Mouse (Mus musculus) forebrain, embryonic 11.5 days (tissue): ENCODE results near the gene Olfr1176. TPM values are rescaled to one million over a fixed set of nuclear protein-coding genes. Genes with fewer than 3 reads are reported as not detected.

Experiments
- ATAC-seq: fragments of 200-750 bp; cut with Nextera tagmentation; replicated peaks from 2 replicates; pipeline ENCODE4 v1.8.0; 2017; ENCODE audit warnings: moderate TSS enrichment; ENCODE audit not compliant: low FRiP score
- DNase-seq: peaks from one replicate; pipeline ENCODE4 v3.0.0-alpha.2; 2017; ENCODE audit warnings: low spot score
- H3K27ac ChIP-seq: fragments of 300-500 bp; sonication (generic); 2 replicates; pipeline ENCODE4 v1.5.1; 2014; ENCODE audit warnings: low read depth, low read length
- H3K27me3 ChIP-seq: fragments of 300-500 bp; sonication (generic); 2 replicates; pipeline ENCODE4 v1.6.1; 2014; ENCODE audit warnings: mild to moderate bottlenecking, low read length, mixed read lengths; ENCODE audit not compliant: control insufficient read depth, insufficient read depth
- H3K36me3 ChIP-seq: fragments of 300-500 bp; sonication (generic); 2 replicates; pipeline ENCODE4 v1.6.1; 2014; ENCODE audit warnings: mild to moderate bottlenecking, low read length, moderate library complexity, mixed read lengths; ENCODE audit not compliant: control insufficient read depth, insufficient read depth
- H3K4me1 ChIP-seq: fragments of 300-500 bp; sonication (generic); replicated peaks from 2 replicates; pipeline ENCODE4 v1.6.1; 2014; ENCODE audit warnings: low read length, mixed read lengths; ENCODE audit not compliant: control insufficient read depth, insufficient read depth
- H3K4me2 ChIP-seq: fragments of 300-500 bp; sonication (generic); 2 replicates; pipeline ENCODE4 v1.6.1; 2014; ENCODE audit warnings: low read depth, mild to moderate bottlenecking, low read length, moderate library complexity, mixed read lengths; ENCODE audit not compliant: severe bottlenecking
- H3K4me3 ChIP-seq: fragments of 300-500 bp; sonication (generic); 2 replicates; pipeline ENCODE4 v1.5.1; 2014; ENCODE audit warnings: low read depth, low read length
- H3K9ac ChIP-seq: fragments of 300-500 bp; sonication (generic); 2 replicates; pipeline ENCODE4 v1.6.1; 2014; ENCODE audit warnings: low read length
- H3K9me3 ChIP-seq: fragments of 300-500 bp; sonication (generic); 2 replicates; pipeline ENCODE4 v1.6.1; 2016; ENCODE audit warnings: low read length, mixed read lengths; ENCODE audit not compliant: control insufficient read depth
- WGBS: fragments of 180-500 bp; shearing (Covaris S2); extraction: QIAGEN DNeasy Blood & Tissue Kit; methylation state at CpG from one replicate; pipeline ENCODE4 v1.1.7; 2014; 5-methylcytosine and 5-hydroxymethylcytosine counted together
- polyA plus RNA-seq: library from polyadenylated mRNA; unstranded; fragments of >200 nt; fragmentation: Nextera tagmentation; extraction: Ambion mirVana; gene quantifications from 2 replicates; pipeline ENCODE4 v1.2.1, GENCODE M21; 2014

The Olfr1176 gene
- polyA plus RNA-seq: not detected in 2 replicates

DNA sequence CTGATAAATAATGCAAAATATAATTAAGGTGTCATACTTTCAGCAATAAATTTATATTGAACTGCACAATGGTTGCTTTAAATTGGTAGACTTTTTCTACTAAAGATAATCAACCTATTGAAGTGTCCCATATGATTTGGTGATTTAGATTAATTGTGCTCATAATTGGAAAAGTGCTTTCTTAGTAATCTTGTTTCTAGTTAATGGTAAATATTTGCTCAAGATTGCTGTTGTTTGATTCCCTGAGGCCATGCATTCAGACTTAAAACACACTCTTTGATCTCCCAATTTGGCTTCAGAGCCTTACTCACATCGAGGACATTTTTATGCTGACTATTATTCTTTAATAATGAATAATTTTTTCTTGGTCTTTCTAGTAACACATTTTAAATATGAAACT, at the start of gene Olfr1176:
Olfr1176 (plus strand) TSS at position 301 of the 400 bp plus-strand sequence.
- no peak within 1 kb of the TSS for H3K27ac ChIP-seq
- no peaks in the 10 kb centered on the region for H3K4me1 ChIP-seq
- no peaks in the 10 kb centered on the region for H3K27me3 ChIP-seq
- WGBS: 78% methylated on average over 1 of the region's 1 CpGs
- H3K4me3 ChIP-seq: no peak within 1 kb of the TSS
- no peak within 1 kb of the TSS for H3K4me2 ChIP-seq
- H3K9me3 ChIP-seq: no peaks in the 10 kb centered on the region
- no peak within 1 kb of the TSS for H3K9ac ChIP-seq
- DNase-seq (no peak), ATAC-seq (no peak)
- no peaks in the 10 kb centered on the region for H3K36me3 ChIP-seq

DNA sequence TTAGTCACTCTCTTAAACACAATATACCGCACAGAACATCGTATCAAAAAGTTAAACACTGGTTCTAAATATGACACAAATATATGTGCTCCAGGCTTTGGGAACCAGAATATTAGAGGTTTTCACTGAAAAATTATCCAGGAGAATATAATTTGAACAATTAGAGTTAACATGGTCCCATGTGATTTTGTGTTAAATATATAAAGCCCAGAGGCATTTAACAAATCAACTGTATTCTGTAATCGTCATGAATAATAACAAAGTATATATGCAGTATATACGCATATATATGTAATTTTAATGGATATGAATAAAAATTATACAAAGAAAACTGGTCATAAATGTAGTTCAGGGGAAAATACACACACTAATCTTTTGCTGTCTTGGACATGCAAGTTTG, 21.5 kb upstream of the Olfr1176 start, which contains the start of gene Olfr1174-ps:
Olfr1174-ps (minus strand) TSS at position 101 of the 400 bp plus-strand sequence.
- WGBS: 91% methylated on average over 4 of the region's 4 CpGs
- Histone ChIP-seq H3K4me1 (no peaks in the 10 kb centered on the region), H3K4me2 (no peak within 1 kb of the TSS), H3K36me3 (no peaks in the 10 kb centered on the region), H3K4me3 (no peak within 1 kb of the TSS), H3K27me3 (no peaks in the 10 kb centered on the region), H3K27ac (no peak within 1 kb of the TSS), H3K9me3 (no peaks in the 10 kb centered on the region), H3K9ac (no peak within 1 kb of the TSS)
- no peak for DNase-seq
- ATAC-seq: no peak

DNA sequence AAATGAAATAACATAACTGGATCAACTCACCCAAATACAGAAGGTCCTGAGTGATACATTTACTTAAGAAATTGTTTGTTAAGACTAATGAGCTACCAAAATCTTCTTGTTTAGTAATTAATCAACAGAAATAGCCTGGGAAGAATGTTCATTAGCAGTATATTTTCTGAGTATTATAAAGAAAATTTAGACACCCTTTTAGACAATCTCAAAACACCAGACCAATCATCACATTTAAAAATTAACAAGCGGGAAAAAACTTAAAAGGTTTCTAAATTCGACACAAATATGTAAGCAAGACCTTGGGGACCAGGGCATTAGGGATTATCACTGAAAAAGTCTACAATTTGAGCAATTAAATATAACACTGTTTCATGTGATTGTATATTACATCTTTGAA, 9.4 kb upstream of the Olfr1176 start, which contains the start of gene Olfr1175-ps:
Olfr1175-ps (minus strand) TSS at position 101 of the 400 bp plus-strand sequence.
- no peak within 1 kb of the TSS for H3K9ac ChIP-seq

DNA sequence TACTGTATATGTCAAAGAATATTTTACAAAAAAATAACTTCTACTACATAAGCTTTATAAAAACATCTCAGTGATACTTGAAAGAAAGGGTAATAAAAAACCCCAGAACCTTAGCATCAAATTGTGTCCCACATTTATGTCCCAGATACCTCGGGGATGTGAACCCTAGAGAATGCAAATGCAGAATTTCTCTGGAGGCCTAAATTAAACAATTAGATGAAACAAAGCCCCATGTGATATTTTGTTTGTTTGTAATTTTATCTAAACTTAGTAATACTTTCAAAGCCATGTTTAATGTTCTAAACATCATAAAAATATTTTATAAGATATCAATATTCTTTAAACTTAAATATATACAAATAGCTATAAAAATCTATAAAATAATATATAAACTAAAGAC, 9.9 kb downstream of the Olfr1176 start, which contains the start of gene Olfr1177-ps:
Olfr1177-ps (minus strand) TSS at position 101 of the 400 bp plus-strand sequence.
- WGBS: 84% methylated on average over 1 of the region's 1 CpGs
- no peak within 1 kb of the TSS for H3K4me2 ChIP-seq
- H3K4me3 ChIP-seq: no peak within 1 kb of the TSS

More for the DNA sequence above, 9.4 kb upstream of the Olfr1176 start, which contains the start of gene Olfr1175-ps:
- no peaks in the 10 kb centered on the region for H3K4me1 ChIP-seq
- H3K9me3 ChIP-seq: no peaks in the 10 kb centered on the region
- no peak within 1 kb of the TSS for H3K4me2 ChIP-seq
- 89% methylated on average over 2 of the region's 2 CpGs for WGBS
- no peaks in the 10 kb centered on the region for H3K27me3 ChIP-seq
- DNase-seq: no peak
- no peak within 1 kb of the TSS for H3K27ac ChIP-seq
- ATAC-seq: no peak
- H3K36me3 ChIP-seq: no peaks in the 10 kb centered on the region
- no peak within 1 kb of the TSS for H3K4me3 ChIP-seq

DNA sequence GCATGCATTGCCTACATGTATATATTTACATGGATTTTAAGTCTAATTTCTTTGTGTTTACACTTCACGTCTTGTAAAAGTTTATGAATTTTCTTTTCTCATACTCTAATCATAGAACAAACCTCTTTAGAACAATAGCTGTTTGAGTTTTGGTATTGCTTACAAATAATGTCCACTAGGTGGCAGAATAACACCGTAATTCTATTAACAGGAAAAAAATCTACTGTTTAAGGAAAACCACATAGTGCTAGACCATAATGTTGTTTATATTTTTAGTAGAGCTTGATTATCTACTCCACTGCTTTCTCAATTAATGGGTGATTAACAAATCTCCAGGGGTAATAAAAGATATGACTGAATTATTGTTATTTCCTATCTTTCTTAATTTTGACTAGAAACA, 19.8 kb downstream of the Olfr1176 start:
- no peaks in the 10 kb centered on the region for H3K9me3 ChIP-seq
- H3K36me3 ChIP-seq: no peaks in the 10 kb centered on the region
- no peak overlapping the region for H3K4me2 ChIP-seq
- no peak for DNase-seq
- ATAC-seq: peak; percentile 55; the same call in 1 of the 2 replicates
- H3K4me1 ChIP-seq: no peaks in the 10 kb centered on the region
- H3K27ac ChIP-seq: no peak overlapping the region
- WGBS: 2% methylated on average over 2 of the region's 2 CpGs
- H3K27me3 ChIP-seq: no peaks in the 10 kb centered on the region
- no peak overlapping the region for H3K9ac ChIP-seq
- H3K4me3 ChIP-seq: no peak overlapping the region

More for the DNA sequence above, 9.9 kb downstream of the Olfr1176 start, which contains the start of gene Olfr1177-ps:
- H3K36me3 ChIP-seq: no peaks in the 10 kb centered on the region
- DNase-seq (no peak), ATAC-seq (no peak)
- H3K27ac ChIP-seq: no peak within 1 kb of the TSS
- H3K9me3 ChIP-seq: no peaks in the 10 kb centered on the region
- H3K9ac ChIP-seq: no peak within 1 kb of the TSS
- no peaks in the 10 kb centered on the region for H3K27me3 ChIP-seq
- H3K4me1 ChIP-seq: no peaks in the 10 kb centered on the region

DNA sequence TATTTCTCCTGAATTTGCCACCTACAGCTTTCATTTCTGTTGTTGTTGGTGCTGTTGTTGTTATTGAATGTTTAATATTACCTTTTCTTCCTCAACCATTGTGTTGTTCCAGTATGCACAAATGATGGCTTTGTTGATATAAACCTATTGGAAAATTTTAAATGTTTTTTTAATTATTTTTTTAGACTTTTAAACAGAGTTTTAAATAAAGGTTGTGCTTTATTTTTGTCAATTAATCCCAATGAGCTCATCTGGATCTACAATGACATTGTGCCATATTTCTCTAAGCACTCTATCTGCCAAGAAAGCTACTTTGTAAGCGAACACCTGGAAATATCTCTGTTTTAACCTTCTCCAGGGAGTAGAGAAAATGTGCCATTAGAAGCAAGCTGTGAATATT, 50.2 kb downstream of the Olfr1176 start, which contains the start of gene Olfr1178:
Olfr1178 (plus strand) TSS at position 301 of the 400 bp plus-strand sequence.
- Histone ChIP-seq H3K9ac (no peak within 1 kb of the TSS), H3K4me2 (no peak within 1 kb of the TSS), H3K4me1 (no peaks in the 10 kb centered on the region), H3K27me3 (no peaks in the 10 kb centered on the region), H3K36me3 (no peaks in the 10 kb centered on the region), H3K27ac (no peak within 1 kb of the TSS), H3K4me3 (no peak within 1 kb of the TSS), H3K9me3 (no peaks in the 10 kb centered on the region)
- ATAC-seq (no peak), DNase-seq (no peak)
- WGBS: 79% methylated on average over 1 of the region's 1 CpGs

Other genes with a start within 250 kb of the Olfr1176 start
- not detected in 2 replicates for gene Olfr1164, start 242.8 kb upstream of the Olfr1176 start, polyA plus RNA-seq
- gene Olfr1166, start 208.4 kb upstream of the Olfr1176 start, polyA plus RNA-seq: not detected in 2 replicates
- gene Olfr1167, start 181.5 kb upstream of the Olfr1176 start, polyA plus RNA-seq: not detected in 2 replicates
- not detected in 2 replicates for gene Olfr1168, start 154.8 kb upstream of the Olfr1176 start, polyA plus RNA-seq
- not detected in 2 replicates for gene Olfr1170, start 108.4 kb upstream of the Olfr1176 start, polyA plus RNA-seq
- gene Olfr1173, start 56.8 kb upstream of the Olfr1176 start, polyA plus RNA-seq: not detected in 2 replicates
- not detected in 2 replicates for gene Olfr1174-ps, start 21.6 kb upstream of the Olfr1176 start, polyA plus RNA-seq
- not detected in 2 replicates for gene Olfr1175-ps, start 9.5 kb upstream of the Olfr1176 start, polyA plus RNA-seq
- gene Olfr1177-ps, start 9.8 kb downstream of the Olfr1176 start, polyA plus RNA-seq: not detected in 2 replicates
- gene Olfr1178, start 50.3 kb downstream of the Olfr1176 start, polyA plus RNA-seq: not detected in 2 replicates
- gene Olfr1179, start 69.7 kb downstream of the Olfr1176 start, polyA plus RNA-seq: not detected in 2 replicates
- not detected in 2 replicates for gene Olfr1180, start 82.4 kb downstream of the Olfr1176 start, polyA plus RNA-seq
- not detected in 2 replicates for gene Olfr1181, start 89.5 kb downstream of the Olfr1176 start, polyA plus RNA-seq
- gene Gm13757, start 112.4 kb downstream of the Olfr1176 start, polyA plus RNA-seq: not detected in 2 replicates
- not detected in 2 replicates for gene Olfr1183, start 118.1 kb downstream of the Olfr1176 start, polyA plus RNA-seq
- not detected in 2 replicates for gene Olfr1184, start 146.9 kb downstream of the Olfr1176 start, polyA plus RNA-seq
- gene Olfr1185-ps1, start 156.6 kb downstream of the Olfr1176 start, polyA plus RNA-seq: not detected in 2 replicates
- gene Olfr1186, start 181.8 kb downstream of the Olfr1176 start, polyA plus RNA-seq: not detected in 2 replicates
- gene Olfr1188, start 220.2 kb downstream of the Olfr1176 start, polyA plus RNA-seq: not detected in 2 replicates
- not detected in 2 replicates for gene Olfr1189, start 249.7 kb downstream of the Olfr1176 start, polyA plus RNA-seq